Mouse (Mus musculus) liver, embryonic 12.5 days (tissue): ENCODE data around the gene Trpd52l3. TPM values are rescaled to one million over a fixed set of nuclear protein-coding genes. Genes with fewer than 3 reads are reported as not detected.
"Not testable (repeated sequence)": the region's sequence is repeated elsewhere in the genome, so short reads cannot be mapped to it uniquely, and the experiment has no call there.

Experiments used
- ATAC-seq: fragments of 200-750 bp; cut with Nextera tagmentation; 2 replicates; pipeline ENCODE4 v1.8.0; 2017; ENCODE audit warnings: moderate number of reproducible peaks, mild to moderate bottlenecking, moderate library complexity
- H3K27ac ChIP-seq: fragments of 300-500 bp; sonication (generic); 2 replicates; pipeline ENCODE4 v1.5.1; 2016; ENCODE audit warnings: mild to moderate bottlenecking
- H3K27me3 ChIP-seq: fragments of 300-500 bp; sonication (generic); replicated peaks from 2 replicates; pipeline ENCODE4 v1.6.1; 2016; ENCODE audit warnings: mild to moderate bottlenecking, moderate library complexity
- H3K36me3 ChIP-seq: fragments of 300-500 bp; sonication (generic); 2 replicates; pipeline ENCODE4 v1.6.1; 2016; ENCODE audit warnings: mild to moderate bottlenecking, moderate library complexity
- H3K4me1 ChIP-seq: fragments of 300-500 bp; sonication (generic); 2 replicates; pipeline ENCODE4 v1.6.1; 2016
- H3K4me2 ChIP-seq: fragments of 300-500 bp; sonication (generic); 2 replicates; pipeline ENCODE4 v1.6.1; 2016; ENCODE audit warnings: mild to moderate bottlenecking, moderate library complexity
- H3K4me3 ChIP-seq: fragments of 300-500 bp; sonication (generic); 2 replicates; pipeline ENCODE4 v1.5.1; 2016; ENCODE audit warnings: mild to moderate bottlenecking, moderate library complexity
- H3K9ac ChIP-seq: fragments of 300-500 bp; sonication (generic); 2 replicates; pipeline ENCODE4 v1.6.1; 2016; ENCODE audit warnings: mild to moderate bottlenecking, moderate library complexity
- H3K9me3 ChIP-seq: fragments of 300-500 bp; sonication (generic); replicated peaks from 2 replicates; pipeline ENCODE4 v1.6.1; 2016; ENCODE audit warnings: mild to moderate bottlenecking, moderate library complexity
- WGBS: fragments of 180-500 bp; shearing (Covaris S2); methylation state at CpG from one replicate; pipeline ENCODE4 v1.1.7; 2016; ENCODE audit not compliant: insufficient replicate concordance; 5-methylcytosine and 5-hydroxymethylcytosine counted together
- polyA plus RNA-seq: library from polyadenylated mRNA; unstranded; fragments of >200 nt; fragmentation: Nextera tagmentation; extraction: Ambion mirVana; gene quantifications from 2 replicates; pipeline ENCODE4 v1.2.1, GENCODE M21; 2016

The Trpd52l3 gene
- polyA plus RNA-seq, 1 experiment from 2014 or later, result not detected

DNA sequence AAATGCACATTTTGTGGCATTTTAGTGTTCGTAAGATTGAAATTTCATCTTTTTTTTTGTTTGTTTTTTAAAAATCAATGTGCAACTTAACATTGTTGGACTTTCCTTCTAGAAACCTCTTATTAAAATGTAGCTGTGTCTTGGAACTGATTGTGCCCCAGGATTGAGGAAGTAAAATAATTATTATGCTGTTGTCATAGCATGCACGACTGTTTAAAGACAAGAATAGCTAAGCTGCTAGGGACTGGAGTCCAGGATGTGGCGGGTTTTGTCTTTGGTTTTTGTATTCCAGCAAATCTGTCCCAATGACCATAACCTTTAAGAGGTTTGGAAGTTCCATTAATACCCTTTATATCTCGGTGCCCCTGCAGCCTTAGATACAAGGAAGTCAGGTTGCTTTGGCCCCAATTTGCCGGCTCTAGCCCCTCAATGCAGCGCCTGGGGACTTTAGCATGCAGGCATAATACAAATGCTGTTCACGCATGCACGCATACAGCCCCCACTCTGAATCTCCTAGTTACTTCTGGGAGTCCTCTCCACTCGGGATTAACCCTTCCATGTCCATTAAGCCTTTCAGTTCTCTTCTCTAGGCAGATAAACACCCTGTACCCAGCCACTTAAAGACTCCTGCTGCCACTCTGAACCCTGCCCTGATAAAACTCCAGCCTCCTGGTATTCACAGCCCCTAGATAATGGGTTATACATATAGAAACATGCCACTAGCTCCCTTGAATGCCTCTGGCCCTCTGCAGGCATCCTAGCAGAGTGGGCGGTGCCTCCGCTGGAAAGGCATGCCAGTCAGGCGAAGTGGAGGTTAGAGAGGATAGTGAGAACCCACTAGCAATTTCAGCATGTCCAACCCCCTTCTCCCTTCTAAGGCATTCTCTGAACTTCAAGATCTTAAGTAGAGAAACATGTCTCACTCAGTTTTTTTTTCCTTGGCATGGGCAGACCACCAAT lies 2.9 kb upstream of the Trpd52l3 start:
- Histone ChIP-seq H3K36me3 (no peaks in the 10 kb centered on the region), H3K4me3 (no peak overlapping the region), H3K27me3 (no peaks in the 10 kb centered on the region), H3K4me2 (no peak overlapping the region), H3K9ac (no peak overlapping the region), H3K9me3 (no peaks in the 10 kb centered on the region), H3K27ac (no peak overlapping the region), H3K4me1 (no peaks in the 10 kb centered on the region)
- 52% methylated on average over 12 of the region's 12 CpGs for WGBS
- ATAC-seq, result no peak

DNA sequence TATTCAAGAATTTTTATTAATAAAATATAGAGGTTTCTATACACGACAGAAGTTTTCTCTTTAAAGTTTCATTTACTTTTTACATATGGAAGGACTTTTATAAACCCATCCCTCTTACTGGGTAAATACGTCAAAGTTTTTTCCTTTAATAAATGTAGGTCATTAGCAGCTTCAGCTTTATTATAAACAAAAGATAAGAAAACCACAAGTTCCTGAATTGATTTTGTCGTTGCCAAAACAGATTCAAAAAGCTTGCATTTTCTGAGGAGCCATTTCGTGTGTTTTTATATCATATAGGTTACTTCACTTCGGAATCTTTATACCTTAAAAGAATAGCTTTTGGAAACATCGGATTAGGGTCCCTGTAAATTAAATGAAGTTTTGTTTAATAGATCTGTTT lies 2.0 kb upstream of the Trpd52l3 start:
- Histone ChIP-seq H3K27me3 (no peaks in the 10 kb centered on the region), H3K4me2 (no peak overlapping the region), H3K9me3 (no peaks in the 10 kb centered on the region), H3K4me1 (no peaks in the 10 kb centered on the region), H3K9ac (no peak overlapping the region), H3K36me3 (no peaks in the 10 kb centered on the region), H3K4me3 (no peak overlapping the region), H3K27ac (no peak overlapping the region)
- WGBS, result 54% methylated on average over 6 of the region's 6 CpGs
- no peak for ATAC-seq

DNA sequence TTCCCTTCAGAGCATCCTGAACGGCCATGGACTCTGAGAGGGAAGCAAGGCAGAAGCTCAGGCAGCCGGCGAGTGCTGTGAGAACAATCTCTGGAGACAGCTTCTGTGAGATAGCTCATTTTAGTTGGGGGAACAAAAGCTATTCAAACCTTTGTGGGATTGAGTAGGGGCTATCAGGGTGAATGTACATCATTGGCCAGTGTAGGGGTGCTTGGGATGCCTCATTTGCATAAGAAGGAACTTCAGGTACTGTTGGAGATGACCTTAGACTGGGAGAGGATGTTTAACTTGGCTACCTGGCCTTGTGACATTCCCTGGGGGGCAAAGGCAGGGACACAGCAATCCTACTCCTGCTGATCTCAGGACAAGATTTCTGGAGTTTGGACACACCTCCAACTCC lies 2.8 kb downstream of the Trpd52l3 start:
- Histone ChIP-seq H3K4me3 (no peak overlapping the region), H3K27me3 (peaks cover 7% of the 10 kb centered on the region; the same call in 1 of the 2 replicates), H3K4me1 (no peaks in the 10 kb centered on the region), H3K36me3 (no peaks in the 10 kb centered on the region), H3K9me3 (no peaks in the 10 kb centered on the region), H3K27ac (no peak overlapping the region), H3K4me2 (no peak overlapping the region), H3K9ac (no peak overlapping the region)
- 68% methylated on average over 3 of the region's 3 CpGs for WGBS
- ATAC-seq, result no peak

DNA sequence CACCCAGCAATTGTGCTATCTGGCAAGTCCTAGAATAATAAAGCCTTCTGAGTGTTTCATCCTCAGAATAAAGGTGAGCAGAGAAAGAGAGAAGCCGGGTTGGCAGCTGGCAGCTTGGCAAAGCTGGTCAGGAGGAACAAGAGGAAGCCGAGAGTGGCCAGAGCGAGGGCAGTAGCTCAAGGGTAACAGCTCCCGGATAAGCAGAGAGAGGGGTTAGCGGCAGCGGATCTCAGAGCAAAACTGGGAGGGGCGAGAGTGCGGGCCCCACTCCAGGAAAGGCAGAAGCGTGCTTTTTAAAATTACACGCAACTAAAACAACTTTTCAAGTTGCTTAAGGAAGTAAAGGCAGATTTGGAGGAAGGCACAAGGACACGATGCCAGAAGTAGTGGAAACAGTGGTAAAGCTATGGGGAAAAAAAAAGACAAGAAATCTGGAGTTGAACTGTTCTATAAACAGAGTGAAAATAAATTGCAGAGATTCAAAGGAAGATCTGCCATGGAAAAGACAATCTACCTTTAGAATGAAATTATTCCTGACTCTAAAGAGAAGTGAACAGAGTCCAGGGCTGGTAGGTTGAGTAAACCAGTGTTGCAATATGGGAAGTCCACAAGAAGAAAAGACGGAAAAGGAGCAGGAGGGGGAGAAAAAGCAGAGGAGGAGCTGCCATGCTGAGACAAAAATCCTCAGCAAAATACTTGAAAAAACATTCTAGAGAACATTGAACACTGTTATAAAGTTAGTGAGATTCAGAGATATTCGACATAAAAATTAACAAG lies 7.1 kb downstream of the Trpd52l3 start:
- H3K36me3 ChIP-seq, result no peaks in the 10 kb centered on the region
- no peak overlapping the region for H3K9ac ChIP-seq
- peaks cover 5% of the 10 kb centered on the region; the same call in 1 of the 2 replicates for H3K4me1 ChIP-seq
- H3K27ac ChIP-seq, result no peak overlapping the region
- H3K4me3 ChIP-seq, result no peak overlapping the region
- 49% methylated on average over 13 of the region's 13 CpGs for WGBS
- H3K9me3 ChIP-seq, result no peaks in the 10 kb centered on the region
- no peak overlapping the region for H3K4me2 ChIP-seq
- ATAC-seq, result no peak
- peaks cover 20% of the 10 kb centered on the region; the same call in 1 of the 2 replicates for H3K27me3 ChIP-seq

DNA sequence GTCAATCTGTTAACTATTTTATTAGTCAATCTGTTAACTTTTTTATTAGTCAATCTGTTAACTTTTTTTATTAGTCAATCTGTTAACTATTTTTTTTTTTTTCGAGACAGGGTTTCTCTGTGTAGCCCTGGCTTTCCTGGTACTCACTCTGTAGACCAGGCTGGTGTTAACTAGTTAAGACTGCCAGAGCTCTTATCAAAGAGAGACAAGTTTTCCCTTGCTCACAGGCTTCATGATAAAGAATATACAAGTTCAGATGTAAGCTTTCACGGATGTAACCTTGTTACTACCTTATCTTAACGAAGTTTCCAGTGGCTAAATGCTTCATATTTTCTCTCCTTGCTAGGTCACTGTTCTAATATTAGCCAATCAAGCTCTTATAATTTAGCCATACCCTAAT lies 10.7 kb downstream of the Trpd52l3 start:
- no peak overlapping the region for H3K4me3 ChIP-seq
- peak; percentile 62; the same call in 1 of the 2 replicates for ATAC-seq
- H3K36me3 ChIP-seq, result no peaks in the 10 kb centered on the region
- H3K27ac ChIP-seq, result no peak overlapping the region
- no peak overlapping the region for H3K4me2 ChIP-seq
- WGBS, result 22% methylated on average over 3 of the region's 3 CpGs
- H3K9me3 ChIP-seq, result no peaks in the 10 kb centered on the region
- peaks cover 20% of the 10 kb centered on the region; the same call in 1 of the 2 replicates for H3K27me3 ChIP-seq
- no peak overlapping the region for H3K9ac ChIP-seq
- peaks cover 5% of the 10 kb centered on the region; the same call in 1 of the 2 replicates for H3K4me1 ChIP-seq

DNA sequence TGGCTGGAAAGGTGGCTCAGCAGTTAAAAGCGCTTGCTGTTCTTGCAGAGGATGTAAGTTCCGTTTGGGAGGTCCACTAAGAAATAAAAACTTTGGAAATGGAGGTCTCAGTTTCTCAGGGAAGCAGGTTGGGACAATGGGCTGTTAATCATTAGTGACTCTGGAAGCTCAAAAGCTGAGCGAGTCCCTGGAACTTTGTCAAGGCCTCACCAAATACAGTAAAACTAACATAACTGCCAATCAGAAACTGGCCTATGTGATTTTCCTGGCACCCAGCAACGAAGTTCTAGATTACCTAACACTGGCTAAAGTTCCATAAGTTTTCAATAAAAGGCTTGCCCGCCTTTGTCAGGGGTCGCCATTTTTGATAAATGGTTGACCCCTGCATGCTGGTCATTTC lies 12.6 kb downstream of the Trpd52l3 start:
- Histone ChIP-seq H3K4me1 (peaks cover 5% of the 10 kb centered on the region; the same call in 1 of the 2 replicates), H3K4me2 (no peak overlapping the region), H3K4me3 (no peak overlapping the region), H3K27me3 (peaks cover 13% of the 10 kb centered on the region; the same call in 1 of the 2 replicates), H3K9ac (no peak overlapping the region), H3K36me3 (no peaks in the 10 kb centered on the region), H3K9me3 (no peaks in the 10 kb centered on the region), H3K27ac (no peak overlapping the region)
- ATAC-seq, result no peak
- 61% methylated on average over 6 of the region's 6 CpGs for WGBS

DNA sequence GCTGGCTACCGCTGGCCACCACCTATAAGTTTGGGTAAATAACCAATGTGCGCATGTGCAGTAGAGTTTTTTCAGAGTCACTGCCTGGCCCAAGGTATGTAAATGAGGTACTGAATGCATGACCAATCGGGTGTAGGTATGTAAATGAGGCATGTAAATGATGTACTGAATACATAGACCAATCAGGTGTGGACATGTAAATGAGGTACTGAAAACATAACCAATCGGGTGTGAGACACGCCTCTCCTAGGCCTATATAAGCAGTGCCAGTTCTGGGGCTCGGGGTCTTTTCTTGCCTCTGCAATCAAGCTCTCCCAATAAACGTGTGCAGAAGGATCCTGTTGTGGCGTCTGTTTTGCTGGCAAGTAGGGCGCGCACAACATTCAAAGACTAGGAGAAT lies 19.8 kb downstream of the Trpd52l3 start:
- not testable (repeated sequence) for H3K4me2 ChIP-seq, H3K9ac ChIP-seq, H3K4me3 ChIP-seq, H3K27me3 ChIP-seq, H3K27ac ChIP-seq, H3K4me1 ChIP-seq, H3K9me3 ChIP-seq, H3K36me3 ChIP-seq, ATAC-seq
- WGBS, result 83% methylated on average over 10 of the region's 10 CpGs

GRCm38 (mm10) chr19:30029002-30029710 lies 25.6 kb downstream of the Trpd52l3 start:
- WGBS, result 68% methylated on average over 11 of the region's 11 CpGs

GRCm38 (mm10) chr19:30029894-30030635 lies 26.5 kb downstream of the Trpd52l3 start, which contains the start of gene Uhrf2:
Gene Uhrf2, plus strand, starts transcription at chr19:30030513.
- peaks cover 39% of the 10 kb centered on the region for H3K4me1 ChIP-seq
- peak within 1 kb of the TSS; percentile 89 for H3K4me2 ChIP-seq
- H3K27me3 ChIP-seq, result 0 out of 2 replicates have a peak, but pooled peaks cover 5% of the 10 kb centered on the region
- H3K9ac ChIP-seq, result peak within 1 kb of the TSS; percentile 99
- H3K27ac ChIP-seq, result peak within 1 kb of the TSS; percentile 94
- peak; percentile 94 for ATAC-seq
- H3K36me3 ChIP-seq, result peaks cover 4% of the 10 kb centered on the region; the same call in 1 of the 2 replicates
- H3K9me3 ChIP-seq, result no peaks in the 10 kb centered on the region
- H3K4me3 ChIP-seq, result peak within 1 kb of the TSS; percentile 98
- 4% methylated on average over 74 of the region's 74 CpGs for WGBS

More at GRCm38 (mm10) chr19:30029002-30029710, 25.6 kb downstream of the Trpd52l3 start:
- Histone ChIP-seq H3K9ac (peak overlapping the region; percentile 99), H3K4me1 (peaks cover 32% of the 10 kb centered on the region), H3K4me3 (peak overlapping the region; percentile 98), H3K27me3 (0 out of 2 replicates have a peak, but pooled peaks cover 7% of the 10 kb centered on the region), H3K4me2 (peak overlapping the region; percentile 89), H3K27ac (no peak overlapping the region; the same call in 1 of the 2 replicates), H3K36me3 (peaks cover 4% of the 10 kb centered on the region; the same call in 1 of the 2 replicates), H3K9me3 (no peaks in the 10 kb centered on the region)
- ATAC-seq, result no peak

DNA sequence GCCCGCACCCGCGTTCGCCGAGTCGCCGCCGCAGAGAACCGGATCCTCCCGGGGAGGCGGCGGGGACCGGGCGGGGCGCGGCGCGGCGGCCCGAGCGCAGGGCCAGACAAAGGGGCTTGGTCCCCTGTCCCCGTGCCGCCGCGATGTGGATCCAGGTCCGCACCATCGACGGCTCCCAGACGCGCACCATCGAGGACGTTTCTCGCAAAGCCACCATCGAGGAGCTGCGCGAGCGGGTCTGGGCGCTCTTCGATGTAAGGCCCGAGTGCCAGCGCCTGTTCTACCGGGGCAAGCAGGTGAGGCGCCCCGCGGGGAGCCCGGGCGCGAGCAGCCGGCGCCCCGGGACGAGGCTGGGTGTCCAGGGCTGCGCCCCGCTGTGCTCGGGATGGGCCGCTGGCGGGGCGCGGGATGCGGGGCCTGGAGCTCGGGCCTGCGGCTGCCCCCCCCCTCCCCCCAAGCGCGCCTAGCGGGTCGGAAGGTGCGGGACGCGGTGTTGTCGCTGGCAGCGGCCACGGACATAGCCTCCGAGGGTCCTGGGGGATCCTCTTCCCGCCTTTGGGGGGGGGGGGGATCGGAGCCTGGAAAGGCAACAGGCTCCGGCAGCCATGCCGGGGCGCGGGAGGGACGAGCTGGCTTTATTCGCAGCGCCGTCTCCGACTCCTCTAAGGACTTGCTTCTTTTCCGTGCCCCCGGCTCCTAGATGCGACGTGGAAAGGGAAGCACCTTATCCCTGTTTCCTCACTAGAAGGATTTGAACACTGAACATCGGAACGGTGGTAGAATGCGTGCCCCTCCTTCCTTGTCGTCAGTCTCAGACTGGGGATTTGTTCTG lies 27.3 kb downstream of the Trpd52l3 start:
- Histone ChIP-seq H3K27ac (peak overlapping the region; percentile 94), H3K4me3 (peak overlapping the region; percentile 98), H3K4me2 (peak overlapping the region; percentile 89), H3K4me1 (peaks cover 47% of the 10 kb centered on the region), H3K27me3 (no peaks in the 10 kb centered on the region), H3K9ac (peak overlapping the region; percentile 99), H3K36me3 (peaks cover 4% of the 10 kb centered on the region; the same call in 1 of the 2 replicates), H3K9me3 (no peaks in the 10 kb centered on the region)
- peak; percentile 79 for ATAC-seq
- under 1% methylated on average over 83 of the region's 92 CpGs for WGBS
